In the genomic region with DNA sequence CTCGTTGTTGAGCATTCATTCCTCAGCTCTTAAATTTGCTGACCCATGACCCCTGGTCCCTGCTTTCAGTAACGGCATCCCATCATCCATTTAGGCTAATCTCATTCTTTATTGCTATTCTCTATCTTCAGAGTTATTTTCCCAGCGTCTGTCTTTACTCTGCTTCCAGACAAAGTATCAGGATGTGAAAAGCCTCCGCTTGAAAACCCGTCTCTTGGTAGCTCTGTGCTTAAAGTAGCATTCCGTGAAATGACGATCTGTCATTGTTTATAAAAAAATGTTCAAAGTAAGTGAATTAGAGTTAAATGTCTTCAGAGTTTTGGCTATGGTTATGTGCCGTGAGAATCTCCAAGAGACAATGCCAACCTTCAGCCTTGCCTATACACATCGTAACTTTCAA, we compare ENCODE assay signal across 29 mouse cellular contexts.
DNase-seq lines count a peak whose midpoint lies in the region; ATAC-seq lines count a peak whose summit lies in the region.
"Had no signal": no experiment of that assay in that cellular context is flagged by ENCODE, and none has a peak within 500 bp of the region (broad histone marks: within the 10 kb centered on the region; RNA-seq: fewer than 3 reads in every experiment).

No protein-coding gene starts in this region.

- DNase-seq in heart, embryonic 10.5 days (ENCODE audit: low spot score): no peak
- DNase-seq in heart, postnatal 14 days: no peak
- DNase-seq in heart, postnatal 10 days: no peak
- DNase-seq in mesoderm, embryonic 11.5 days (ENCODE audit: low read depth, low spot score): peak; percentile 43
- DNase-seq in thymus, postnatal 36 days: no peak
- DNase-seq: adrenal gland, adult 8-10 months; adrenal gland, postnatal 25 days; cerebellum, adult 11-12 months; cerebellum, adult 8-10 months; cerebellum, postnatal 10 days; cerebellum, postnatal 36 days; embryo, embryonic 11 days; forebrain, postnatal 0 days; gastrocnemius, postnatal 10 days; gastrocnemius, postnatal 36 days; heart, postnatal 4 days; kidney, adult 11 months; kidney, adult 8-10 months had no signal

- intact Hi-C loops in heart, postnatal 14 days (cut with DNase I): no loop called here
- intact Hi-C loops in heart, postnatal 10 days (cut with DNase I): no loop called here

- H3K9ac ChIP-seq in forebrain, embryonic 12.5 days: no peak overlapping the region
- H3K9ac ChIP-seq in forebrain, embryonic 15.5 days (replicated peaks): no peak overlapping the region
- H3K9ac ChIP-seq in heart, embryonic 13.5 days: no peak overlapping the region
- H3K9ac ChIP-seq: embryonic facial prominence, embryonic 13.5 days; forebrain, embryonic 13.5 days; forebrain, postnatal 0 days; hindbrain, embryonic 14.5 days had no signal

- H3K27ac ChIP-seq in forebrain, embryonic 12.5 days: 0 out of 2 replicates have a peak overlapping the region, but pooled peaks have one; percentile 25
- no peak overlapping the region for H3K27ac ChIP-seq in forebrain, embryonic 15.5 days (replicated peaks)
- H3K27ac ChIP-seq in heart, embryonic 10.5 days: 0 out of 2 replicates have a peak overlapping the region, but pooled peaks have one; percentile 10
- peak overlapping the region; percentile 67 for H3K27ac ChIP-seq in heart, embryonic 13.5 days (replicated peaks)
- H3K27ac ChIP-seq: embryonic facial prominence, embryonic 10.5 days; embryonic facial prominence, embryonic 13.5 days; forebrain, embryonic 13.5 days; hindbrain, embryonic 14.5 days; hindbrain, postnatal 0 days had no signal

- WGBS in forebrain, embryonic 12.5 days: 72% methylated on average over 9 of the region's 9 CpGs
- 73% methylated on average over 9 of the region's 9 CpGs for WGBS in forebrain, embryonic 15.5 days
- WGBS in heart, embryonic 10.5 days: 29% methylated on average over 9 of the region's 9 CpGs
- 24% methylated on average over 9 of the region's 9 CpGs for WGBS in heart, embryonic 13.5 days

- H3K36me3 ChIP-seq in forebrain, embryonic 12.5 days (replicated peaks): no peaks in the 10 kb centered on the region
- H3K36me3 ChIP-seq in forebrain, embryonic 15.5 days: no peaks in the 10 kb centered on the region
- no peaks in the 10 kb centered on the region for H3K36me3 ChIP-seq in heart, embryonic 10.5 days
- H3K36me3 ChIP-seq in heart, embryonic 13.5 days: no peaks in the 10 kb centered on the region
- H3K36me3 ChIP-seq: embryonic facial prominence, embryonic 13.5 days had no signal

- H3K9me3 ChIP-seq in forebrain, embryonic 12.5 days: no peaks in the 10 kb centered on the region
- no peaks in the 10 kb centered on the region for H3K9me3 ChIP-seq in forebrain, embryonic 15.5 days
- no peaks in the 10 kb centered on the region for H3K9me3 ChIP-seq in heart, embryonic 10.5 days
- H3K9me3 ChIP-seq in heart, embryonic 13.5 days: no peaks in the 10 kb centered on the region
- H3K9me3 ChIP-seq: embryonic facial prominence, embryonic 10.5 days; embryonic facial prominence, embryonic 13.5 days; forebrain, embryonic 13.5 days had no signal

- ATAC-seq in forebrain, embryonic 12.5 days (ENCODE audit: low FRiP score): no peak
- no peak for ATAC-seq in forebrain, embryonic 15.5 days (replicated peaks)
- ATAC-seq in heart, embryonic 13.5 days (ENCODE audit: extremely low read depth, insufficient number of reproducible peaks, low FRiP score, low TSS enrichment): no peak
- ATAC-seq: activated CD4-positive, CD25-positive, alpha-beta regulatory T cell, adult 4 months; forebrain, embryonic 13.5 days; forebrain, postnatal 0 days; hindbrain, postnatal 0 days; inflammation-experienced regulatory T-cells, adult 6 months had no signal

- H3K4me1 ChIP-seq in forebrain, embryonic 12.5 days: 0 out of 2 replicates have a peak, but pooled peaks cover 2% of the 10 kb centered on the region
- H3K4me1 ChIP-seq in forebrain, embryonic 15.5 days: peaks cover 18% of the 10 kb centered on the region; the same call in 1 of the 2 replicates
- peaks cover 36% of the 10 kb centered on the region for H3K4me1 ChIP-seq in heart, embryonic 10.5 days
- peaks cover 56% of the 10 kb centered on the region for H3K4me1 ChIP-seq in heart, embryonic 13.5 days
- H3K4me1 ChIP-seq: embryonic facial prominence, embryonic 13.5 days had no signal

- H3K4me2 ChIP-seq in forebrain, embryonic 12.5 days: no peak overlapping the region
- no peak overlapping the region for H3K4me2 ChIP-seq in forebrain, embryonic 15.5 days (replicated peaks)
- H3K4me2 ChIP-seq in heart, embryonic 13.5 days: peak overlapping the region; percentile 29
- H3K4me2 ChIP-seq: embryonic facial prominence, embryonic 13.5 days; forebrain, embryonic 13.5 days; hindbrain, embryonic 14.5 days had no signal

- no peaks in the 10 kb centered on the region for H3K27me3 ChIP-seq in forebrain, embryonic 12.5 days
- H3K27me3 ChIP-seq in forebrain, embryonic 15.5 days: no peaks in the 10 kb centered on the region
- peaks cover 18% of the 10 kb centered on the region for H3K27me3 ChIP-seq in heart, embryonic 10.5 days (ENCODE audit: insufficient read depth, poor library complexity, severe bottlenecking)
- peaks cover 24% of the 10 kb centered on the region; the same call in 1 of the 2 replicates for H3K27me3 ChIP-seq in heart, embryonic 13.5 days (replicated peaks)
- H3K27me3 ChIP-seq: forebrain, embryonic 13.5 days had no signal

- no peak overlapping the region for H3K4me3 ChIP-seq in forebrain, embryonic 12.5 days (replicated peaks)
- H3K4me3 ChIP-seq in forebrain, embryonic 15.5 days: no peak overlapping the region
- no peak overlapping the region for H3K4me3 ChIP-seq in heart, embryonic 10.5 days
- no peak overlapping the region for H3K4me3 ChIP-seq in heart, embryonic 13.5 days
- H3K4me3 ChIP-seq: embryonic facial prominence, embryonic 10.5 days; embryonic facial prominence, embryonic 13.5 days; erythroblast, embryonic 14.5 days; forebrain, embryonic 13.5 days had no signal
